Mouse (Mus musculus) urinary bladder, postnatal 14 days (tissue): Measurements from ENCODE around the gene Gm21310.
"Not testable (repeated sequence)": the region's sequence is repeated elsewhere in the genome, so short reads cannot be mapped to it uniquely, and the experiment has no call there.

Experiments used
- DNase-seq: peaks from one replicate; pipeline ENCODE4 v3.0.0; 2021; ENCODE audit warnings: low spot score

Gene Gm21310

GRCm38 (mm10) chrY:10147083-10147482 lies at the start of gene Gm21310:
Gm21310 (minus strand) TSS chrY:10147183.
- DNase-seq, result not testable (repeated sequence)
